Mouse (Mus musculus) E14TG2a.4 (cell line): ENCODE data around the gene Hoxd4.

Source experiments
- CTCF ChIP-seq: conservative IDR thresholded peaks from 2 replicates; pipeline ENCODE4 v1.5.1; 2014; ENCODE audit warnings: low read length
- NANOG ChIP-seq: IDR thresholded peaks from 2 replicates; pipeline ENCODE4 v1.6.1; 2014; ENCODE audit warnings: borderline replicate concordance, low read length, mixed read lengths
- POU5F1 ChIP-seq: IDR thresholded peaks from 2 replicates; pipeline ENCODE4 v1.6.1; 2014; ENCODE audit warnings: low read length, borderline replicate concordance

GRCm38 (mm10) chr2:74663291-74663925, 48.3 kb upstream of the Hoxd4 start:
- TF ChIP-seq CTCF (peak; percentile 54), NANOG (no peak), POU5F1 (no peak)
